8 mouse cellular contexts compared by ENCODE assay signal in genomic region chr7:101836271-101837153, GRCm38 (mm10). TPM values are rescaled to one million over a fixed set of nuclear protein-coding genes. Genes with fewer than 3 reads are reported as not detected.
DNase-seq lines count a peak whose midpoint lies in the region; ATAC-seq and TF ChIP-seq lines count a peak whose summit lies in the region.

No protein-coding gene starts in this region.

- H3K36me3 ChIP-seq in E14TG2a.4 (ENCODE audit: insufficient read depth, low read length), result peaks cover 58% of the 10 kb centered on the region
- H3K36me3 ChIP-seq in forebrain, embryonic 13.5 days (ENCODE audit: poor library complexity, severe bottlenecking), result peaks cover 19% of the 10 kb centered on the region
- H3K36me3 ChIP-seq in hindbrain, embryonic 10.5 days, result peaks cover 30% of the 10 kb centered on the region

- peak overlapping the region; percentile 84 for H3K27ac ChIP-seq in forebrain, embryonic 13.5 days
- peak overlapping the region; percentile 99 for H3K27ac ChIP-seq in hindbrain, embryonic 10.5 days

- H3K9ac ChIP-seq in forebrain, embryonic 13.5 days, result peak overlapping the region; percentile 90

- peak overlapping the region; percentile 91 for H3K4me3 ChIP-seq in E14TG2a.4 (replicated peaks; ENCODE audit: low read length)
- H3K4me3 ChIP-seq in forebrain, embryonic 13.5 days, result peak overlapping the region; percentile 71
- peak overlapping the region; percentile 97 for H3K4me3 ChIP-seq in hindbrain, embryonic 10.5 days

- no peak for TF ChIP-seq CTCF in E14TG2a.4 (conservative IDR thresholded peaks at IDR 0.05; ENCODE audit: low read length)

- peak; percentile 74 to 88 for DNase-seq in adrenal gland, postnatal 36 days
- peak; percentile 84 for DNase-seq in hindbrain, embryonic 10.5 days (ENCODE audit: low spot score)
- peak; percentile 47 to 51 for DNase-seq in layer of hippocampus, postnatal 14 days (ENCODE audit: low spot score in 2 of 2)
- peak; percentile 42 for DNase-seq in lung, postnatal 25 days (ENCODE audit: low spot score)
- DNase-seq in ovary, postnatal 14 days (ENCODE audit: low spot score), result peak; percentile 53
- DNase-seq in thymus, postnatal 36 days, result peak; percentile 59 to 63

- 0% methylated on average over 51 of the region's 63 CpGs for WGBS in forebrain, embryonic 13.5 days
- under 1% methylated on average over 63 of the region's 63 CpGs for WGBS in hindbrain, embryonic 10.5 days

- no peaks in the 10 kb centered on the region for H3K27me3 ChIP-seq in E14TG2a.4 (ENCODE audit: insufficient read depth, low read length)
- H3K27me3 ChIP-seq in forebrain, embryonic 13.5 days, result 0 out of 2 replicates have a peak, but pooled peaks cover 2% of the 10 kb centered on the region
- no peaks in the 10 kb centered on the region for H3K27me3 ChIP-seq in hindbrain, embryonic 10.5 days (ENCODE audit: insufficient read depth, poor library complexity, severe bottlenecking)

- no peaks in the 10 kb centered on the region for H3K9me3 ChIP-seq in E14TG2a.4 (ENCODE audit: low read length)
- H3K9me3 ChIP-seq in forebrain, embryonic 13.5 days (replicated peaks), result no peaks in the 10 kb centered on the region
- H3K9me3 ChIP-seq in hindbrain, embryonic 10.5 days, result no peaks in the 10 kb centered on the region

- peak overlapping the region; percentile 97 for H3K4me2 ChIP-seq in forebrain, embryonic 13.5 days

- peak; percentile 60 for ATAC-seq in forebrain, embryonic 13.5 days

- H3K4me1 ChIP-seq in E14TG2a.4 (replicated peaks; ENCODE audit: low read depth, low read length), result peaks cover 79% of the 10 kb centered on the region
- peaks cover 50% of the 10 kb centered on the region for H3K4me1 ChIP-seq in forebrain, embryonic 13.5 days
- H3K4me1 ChIP-seq in hindbrain, embryonic 10.5 days (replicated peaks), result peaks cover 54% of the 10 kb centered on the region

RNA-seq across cellular contexts. Expression of gene Inppl1, which starts 1.5 kb away (rescaled TPM):
- 10 to 100 TPM; 81.8 to 82.2 TPM for total RNA-seq in adrenal gland, postnatal 36 days (2021)
- 23.9 and 31.8 TPM in 2 replicates for polyA plus RNA-seq in forebrain, embryonic 13.5 days (2015; fragmentation: Nextera tagmentation; extraction: Ambion mirVana)
- 37.6 and 37.8 TPM in 2 replicates for polyA plus RNA-seq in hindbrain, embryonic 10.5 days (2016; fragmentation: Nextera tagmentation; extraction: Ambion mirVana)
- 10 to 100 TPM; 32.9 to 36.0 TPM for total RNA-seq in layer of hippocampus, postnatal 14 days (2021)

RNA-seq across cellular contexts. Expression of gene Phox2a, which starts 18.4 kb away (rescaled TPM):
- total RNA-seq in adrenal gland, postnatal 36 days (2021), result 10 to 100 TPM; 17.3 to 19.4 TPM
- polyA plus RNA-seq in forebrain, embryonic 13.5 days (2015; fragmentation: Nextera tagmentation; extraction: Ambion mirVana), result 0.10 TPM in 1 of 2 replicates, not detected in the other
- polyA plus RNA-seq in hindbrain, embryonic 10.5 days (2016; fragmentation: Nextera tagmentation; extraction: Ambion mirVana), result 2.2 and 4.7 TPM in 2 replicates
- total RNA-seq in layer of hippocampus, postnatal 14 days (2021), result not detected

RNA-seq across cellular contexts. Expression of gene Folr2, which starts 20.5 kb away (rescaled TPM):
- 1 to 10 TPM; 2.1 to 7.1 TPM for total RNA-seq in adrenal gland, postnatal 36 days (2021)
- polyA plus RNA-seq in forebrain, embryonic 13.5 days (2015; fragmentation: Nextera tagmentation; extraction: Ambion mirVana), result 0.67 and 0.75 TPM in 2 replicates
- 0.76 TPM in 1 of 2 replicates, not detected in the other for polyA plus RNA-seq in hindbrain, embryonic 10.5 days (2016; fragmentation: Nextera tagmentation; extraction: Ambion mirVana)
- total RNA-seq in layer of hippocampus, postnatal 14 days (2021), result 1 to 10 TPM in 1 of 2 experiments, under 1 TPM in 1; 0.90 to 1.1 TPM

RNA-seq across cellular contexts. Expression of gene Anapc15, which starts 27.0 kb away (rescaled TPM):
- total RNA-seq in adrenal gland, postnatal 36 days (2021), result 10 to 100 TPM; 27.4 to 33.2 TPM
- 95.4 and 106 TPM in 2 replicates for polyA plus RNA-seq in forebrain, embryonic 13.5 days (2015; fragmentation: Nextera tagmentation; extraction: Ambion mirVana)
- 91.2 and 103 TPM in 2 replicates for polyA plus RNA-seq in hindbrain, embryonic 10.5 days (2016; fragmentation: Nextera tagmentation; extraction: Ambion mirVana)
- 10 to 100 TPM; 31.7 to 35.3 TPM for total RNA-seq in layer of hippocampus, postnatal 14 days (2021)

RNA-seq across cellular contexts. Expression of gene Folr1, which starts 34.1 kb away (rescaled TPM):
- total RNA-seq in adrenal gland, postnatal 36 days (2021), result 1 to 10 TPM in 1 of 2 experiments, not detected in 1; 4.9 TPM
- 8.6 and 20.1 TPM in 2 replicates for polyA plus RNA-seq in forebrain, embryonic 13.5 days (2015; fragmentation: Nextera tagmentation; extraction: Ambion mirVana)
- polyA plus RNA-seq in hindbrain, embryonic 10.5 days (2016; fragmentation: Nextera tagmentation; extraction: Ambion mirVana), result 10.8 and 17.1 TPM in 2 replicates
- 10 to 100 TPM in 1 of 2 experiments, 1 to 10 TPM in 1; 4.4 to 35.6 TPM for total RNA-seq in layer of hippocampus, postnatal 14 days (2021)

Comparison
In these comparisons a context has a peak if more than half of its experiments do, and no peak if none do; other contexts are left out.
1. Peak in every context shown above with its lines: DNase-seq, ATAC-seq, H3K4me3 ChIP-seq and H3K27ac ChIP-seq.
2. RNA of gene Phox2a, which starts 18.4 kb away (total RNA-seq): 17.3 to 19.4 TPM in adrenal gland, postnatal 36 days; not detected in layer of hippocampus, postnatal 14 days; every median in the first group is over 10 times any median in the second.